Mouse (Mus musculus) B cell, adult 2 months (primary cell): ENCODE measurements around the gene Olfr1046.
"Not testable (repeated sequence)": the region's sequence is repeated elsewhere in the genome, so short reads cannot be mapped to it uniquely, and the experiment has no call there.

Experiments
- DNase-seq, 2 experiments: peaks; one replicate each; pipeline ENCODE4 v3.0.0; 2022

Olfr1046 gene

GRCm38 (mm10) chr2:86219214-86219613 lies at the start of gene Olfr1046:
TSS of gene Olfr1046 (minus strand) at chr2:86219314.
- no peak for DNase-seq

- DNase-seq = not testable (repeated sequence)
Observed at GRCm38 (mm10) chr2:86258228-86258627, 39.1 kb upstream of the Olfr1046 start, which contains the start of gene Olfr1049. TSS of gene Olfr1049 (minus strand) at chr2:86258328.

DNA sequence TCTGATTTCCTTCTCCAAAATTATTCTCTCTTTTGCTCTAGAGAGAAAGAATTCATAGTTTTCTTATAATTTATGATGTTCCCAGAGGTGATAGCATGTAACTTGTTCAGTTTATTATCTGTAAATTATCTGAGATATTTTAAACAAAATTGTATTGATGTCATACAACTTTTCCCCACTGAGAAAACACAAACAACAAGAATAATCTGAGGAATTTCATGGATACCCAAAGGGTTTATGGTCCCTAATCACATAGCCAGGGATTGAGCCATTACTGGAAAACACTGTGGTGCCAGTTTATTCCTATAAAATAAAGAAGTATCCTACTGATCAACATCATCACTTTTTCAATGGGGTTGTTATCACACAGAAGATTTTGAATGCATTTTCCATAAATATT lies 21.1 kb upstream of the Olfr1046 start, which contains the start of gene Olfr1048:
Olfr1048 (minus strand) TSS at position 101 of the 400 bp plus-strand sequence.
- no peak for DNase-seq

DNA sequence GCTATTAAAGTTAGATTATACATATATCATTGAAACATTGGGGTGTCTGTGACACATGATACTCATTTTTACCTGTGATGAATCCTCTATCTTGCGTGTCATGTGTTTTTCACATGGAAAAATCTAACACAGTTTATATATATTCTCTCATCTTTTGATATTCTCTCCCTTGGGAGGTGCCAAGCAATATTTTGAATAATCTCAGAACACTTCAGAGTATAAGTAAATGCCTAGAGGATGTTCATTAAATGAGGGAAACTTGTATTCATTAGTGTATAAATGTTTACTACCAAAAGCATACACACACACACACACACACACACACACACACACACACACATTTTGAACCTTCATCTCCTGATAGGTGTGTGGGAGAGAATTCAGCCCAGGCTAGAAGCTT lies 12.2 kb upstream of the Olfr1046 start, which contains the start of gene Olfr1047:
Olfr1047 (minus strand) TSS at position 101 of the 400 bp plus-strand sequence.
- DNase-seq = no peak

GRCm38 (mm10) chr2:86202909-86203308 lies 16.2 kb downstream of the Olfr1046 start, which contains the start of gene Olfr1045:
TSS of gene Olfr1045 (minus strand) at chr2:86203009.
- DNase-seq = no peak

- no peak for DNase-seq
Observed at GRCm38 (mm10) chr2:86195863-86196262, 23.3 kb downstream of the Olfr1046 start.

DNA sequence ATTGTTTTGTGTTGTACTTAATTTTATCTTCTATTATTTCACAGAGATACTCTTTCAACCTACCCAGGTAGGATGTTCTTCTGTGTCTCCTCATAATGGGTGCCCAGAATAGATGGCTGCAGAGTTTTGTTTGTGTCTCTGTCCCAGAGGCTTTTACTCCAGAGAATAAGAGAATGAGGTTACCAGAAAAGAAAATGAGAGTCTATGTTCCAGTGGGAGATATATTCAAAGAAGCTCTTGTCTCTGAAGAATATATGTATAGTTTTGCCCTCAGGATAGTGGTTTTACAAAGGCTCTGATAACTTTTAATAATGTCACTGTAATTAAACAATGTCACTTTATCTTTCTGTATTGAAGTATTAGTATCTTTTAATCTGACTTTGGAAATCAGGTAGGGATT lies 33.5 kb downstream of the Olfr1046 start, which contains the start of gene Olfr52:
Olfr52 (minus strand) TSS at position 101 of the 400 bp plus-strand sequence.
- no peak for DNase-seq

- DNase-seq = no peak
Observed at GRCm38 (mm10) chr2:86179950-86180349, 39.2 kb downstream of the Olfr1046 start.

DNA sequence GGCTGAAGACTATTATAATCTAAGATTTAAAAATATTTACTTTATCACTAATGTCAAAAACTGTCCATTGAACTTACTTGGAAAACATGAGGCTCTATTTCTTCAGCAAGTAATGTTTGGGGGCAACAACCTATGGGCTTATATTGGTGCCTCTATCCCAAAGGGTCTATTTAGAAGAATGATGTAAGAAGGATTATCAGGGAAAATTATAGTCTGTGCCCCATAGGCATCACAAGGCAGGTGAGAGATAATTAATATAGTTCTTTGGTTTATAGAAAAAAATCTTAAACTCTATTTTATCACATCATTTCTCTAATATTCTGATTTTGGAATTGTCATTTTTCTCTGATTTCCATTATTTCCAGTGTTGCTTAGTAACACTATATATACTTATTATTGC lies 41.4 kb downstream of the Olfr1046 start, which contains the start of gene Olfr1044:
Olfr1044 (minus strand) TSS at position 101 of the 400 bp plus-strand sequence.
- no peak for DNase-seq

- DNase-seq = not testable (repeated sequence)
Observed at GRCm38 (mm10) chr2:86175422-86175821, 43.7 kb downstream of the Olfr1046 start.

DNA sequence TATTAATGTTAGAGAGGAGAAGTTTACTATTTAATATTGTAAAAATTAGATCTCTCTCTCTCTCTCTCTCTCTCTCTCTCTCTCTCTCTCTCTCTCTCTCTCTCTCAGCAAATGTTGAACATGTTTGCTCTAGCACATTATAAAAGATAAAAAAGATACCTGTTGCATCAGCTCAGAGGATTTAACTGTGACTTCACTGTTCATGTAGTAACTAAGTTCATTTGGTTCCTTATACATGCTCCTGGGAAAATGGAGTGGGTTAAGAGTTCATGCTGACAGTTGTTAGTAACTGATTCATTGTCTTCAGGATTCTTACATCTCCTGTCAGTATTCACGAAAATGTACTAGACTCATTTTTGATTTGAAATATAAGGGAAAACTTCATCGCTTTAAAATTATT lies 51.7 kb downstream of the Olfr1046 start, which contains the start of gene Olfr1043:
Olfr1043 (minus strand) TSS at position 101 of the 400 bp plus-strand sequence.
- no peak for DNase-seq
